Mouse (Mus musculus) midbrain, embryonic 12.5 days (tissue): Measurements from ENCODE around the gene Npffr2. TPM values are rescaled to one million over a fixed set of nuclear protein-coding genes. Genes with fewer than 3 reads are reported as not detected.

Experiments
- ATAC-seq: fragments of 200-750 bp; cut with Nextera tagmentation; 2 replicates; pipeline ENCODE4 v1.8.0; 2017; ENCODE audit warnings: low read depth, moderate TSS enrichment, moderate library complexity; ENCODE audit not compliant: low FRiP score
- H3K27ac ChIP-seq: fragments of 300-500 bp; sonication (generic); replicated peaks from 2 replicates; pipeline ENCODE4 v1.5.1; 2016; ENCODE audit warnings: mild to moderate bottlenecking
- H3K27me3 ChIP-seq: fragments of 300-500 bp; sonication (generic); 2 replicates; pipeline ENCODE4 v1.6.1; 2016; ENCODE audit warnings: mild to moderate bottlenecking
- H3K36me3 ChIP-seq: fragments of 300-500 bp; sonication (generic); 2 replicates; pipeline ENCODE4 v1.6.1; 2016
- H3K4me1 ChIP-seq: fragments of 300-500 bp; sonication (generic); 2 replicates; pipeline ENCODE4 v1.6.1; 2016
- H3K4me2 ChIP-seq: fragments of 300-500 bp; sonication (generic); replicated peaks from 2 replicates; pipeline ENCODE4 v1.6.1; 2016; ENCODE audit warnings: mild to moderate bottlenecking, moderate library complexity
- H3K4me3 ChIP-seq: fragments of 300-500 bp; sonication (generic); 2 replicates; pipeline ENCODE4 v1.5.1; 2016; ENCODE audit warnings: mild to moderate bottlenecking
- H3K9ac ChIP-seq: fragments of 300-500 bp; sonication (generic); replicated peaks from 2 replicates; pipeline ENCODE4 v1.6.1; 2016; ENCODE audit warnings: mild to moderate bottlenecking, moderate library complexity
- H3K9me3 ChIP-seq: fragments of 300-500 bp; sonication (generic); 2 replicates; pipeline ENCODE4 v1.6.1; 2016; ENCODE audit warnings: mild to moderate bottlenecking
- WGBS: fragments of 180-500 bp; shearing (Covaris S2); methylation state at CpG from one replicate; pipeline ENCODE4 v1.1.7; 2016; 5-methylcytosine and 5-hydroxymethylcytosine counted together
- polyA plus RNA-seq: library from polyadenylated mRNA; unstranded; fragments of >200 nt; fragmentation: Nextera tagmentation; extraction: Ambion mirVana; gene quantifications from 2 replicates; pipeline ENCODE4 v1.2.1, GENCODE M21; 2016

Npffr2 gene
- polyA plus RNA-seq, 1 experiment from 2014 or later, result 0.14 TPM

GRCm38 (mm10) chr5:89578678-89579077, 51.4 kb downstream of the Npffr2 start:
- no peak overlapping the region for H3K9ac ChIP-seq
- 81% methylated on average over 1 of the region's 1 CpGs for WGBS
- ATAC-seq, result no peak

GRCm38 (mm10) chr5:89579181-89579580, 52.0 kb downstream of the Npffr2 start:
- Histone ChIP-seq H3K4me2 (no peak overlapping the region), H3K27me3 (no peaks in the 10 kb centered on the region), H3K36me3 (no peaks in the 10 kb centered on the region), H3K4me1 (no peaks in the 10 kb centered on the region), H3K9me3 (no peaks in the 10 kb centered on the region), H3K9ac (no peak overlapping the region), H3K27ac (no peak overlapping the region), H3K4me3 (no peak overlapping the region)
- 92% methylated on average over 1 of the region's 1 CpGs for WGBS
- ATAC-seq, result peak; percentile 73

More at GRCm38 (mm10) chr5:89578678-89579077, 51.4 kb downstream of the Npffr2 start:
- no peak overlapping the region for H3K4me3 ChIP-seq
- H3K27me3 ChIP-seq, result no peaks in the 10 kb centered on the region
- H3K9me3 ChIP-seq, result no peaks in the 10 kb centered on the region
- H3K4me1 ChIP-seq, result no peaks in the 10 kb centered on the region
- no peak overlapping the region for H3K27ac ChIP-seq
- no peaks in the 10 kb centered on the region for H3K36me3 ChIP-seq
- H3K4me2 ChIP-seq, result no peak overlapping the region

- Histone ChIP-seq H3K4me1 (no peaks in the 10 kb centered on the region), H3K27me3 (no peaks in the 10 kb centered on the region), H3K4me3 (no peak overlapping the region), H3K27ac (no peak overlapping the region), H3K36me3 (no peaks in the 10 kb centered on the region), H3K9me3 (no peaks in the 10 kb centered on the region), H3K4me2 (no peak overlapping the region), H3K9ac (no peak overlapping the region)
- peak; percentile 42; the same call in 1 of the 2 replicates for ATAC-seq
- WGBS, result 44% methylated on average over 1 of the region's 1 CpGs
These were observed 53.9 kb downstream of the Npffr2 start for GRCm38 (mm10) chr5:89581143-89581542.

GRCm38 (mm10) chr5:89581742-89582366, 54.6 kb downstream of the Npffr2 start:
- Histone ChIP-seq H3K9me3 (no peaks in the 10 kb centered on the region), H3K4me2 (no peak overlapping the region), H3K27ac (no peak overlapping the region), H3K4me3 (no peak overlapping the region), H3K9ac (no peak overlapping the region), H3K36me3 (no peaks in the 10 kb centered on the region), H3K4me1 (no peaks in the 10 kb centered on the region), H3K27me3 (no peaks in the 10 kb centered on the region)
- WGBS, result 82% methylated on average over 5 of the region's 5 CpGs
- peak; percentile 74 for ATAC-seq

GRCm38 (mm10) chr5:89585021-89585420, 57.8 kb downstream of the Npffr2 start:
- Histone ChIP-seq H3K4me1 (no peaks in the 10 kb centered on the region), H3K36me3 (no peaks in the 10 kb centered on the region), H3K9ac (no peak overlapping the region), H3K4me2 (no peak overlapping the region), H3K27ac (no peak overlapping the region), H3K4me3 (no peak overlapping the region), H3K27me3 (no peaks in the 10 kb centered on the region), H3K9me3 (no peaks in the 10 kb centered on the region)
- WGBS, result 89% methylated on average over 3 of the region's 3 CpGs
- ATAC-seq, result no peak

- Histone ChIP-seq H3K27ac (no peak overlapping the region), H3K9ac (no peak overlapping the region), H3K4me3 (no peak overlapping the region), H3K36me3 (no peaks in the 10 kb centered on the region), H3K9me3 (no peaks in the 10 kb centered on the region), H3K27me3 (no peaks in the 10 kb centered on the region), H3K4me1 (no peaks in the 10 kb centered on the region), H3K4me2 (no peak overlapping the region)
- no peak for ATAC-seq
- WGBS, result 75% methylated on average over 4 of the region's 4 CpGs
These were observed 65.1 kb downstream of the Npffr2 start for GRCm38 (mm10) chr5:89592301-89592700.

- Histone ChIP-seq H3K9me3 (0 out of 2 replicates have a peak, but pooled peaks cover 3% of the 10 kb centered on the region), H3K36me3 (no peaks in the 10 kb centered on the region), H3K4me3 (no peak overlapping the region), H3K27ac (no peak overlapping the region), H3K4me2 (no peak overlapping the region), H3K27me3 (no peaks in the 10 kb centered on the region), H3K4me1 (no peaks in the 10 kb centered on the region; the same call in 1 of the 2 replicates), H3K9ac (no peak overlapping the region)
- 42% methylated on average over 2 of the region's 2 CpGs for WGBS
- ATAC-seq, result no peak
These were observed 84.2 kb downstream of the Npffr2 start for GRCm38 (mm10) chr5:89611322-89612015.

- no peak for ATAC-seq
- Histone ChIP-seq H3K9me3 (0 out of 2 replicates have a peak, but pooled peaks cover 3% of the 10 kb centered on the region), H3K27ac (no peak overlapping the region), H3K4me1 (no peaks in the 10 kb centered on the region; the same call in 1 of the 2 replicates), H3K9ac (no peak overlapping the region), H3K36me3 (no peaks in the 10 kb centered on the region), H3K27me3 (no peaks in the 10 kb centered on the region), H3K4me2 (no peak overlapping the region), H3K4me3 (no peak overlapping the region)
- WGBS, result 63% methylated on average over 6 of the region's 6 CpGs
These were observed 85.0 kb downstream of the Npffr2 start for GRCm38 (mm10) chr5:89612262-89612661.

GRCm38 (mm10) chr5:89631599-89631998, 104.4 kb downstream of the Npffr2 start:
- Histone ChIP-seq H3K9ac (no peak overlapping the region), H3K4me2 (no peak overlapping the region), H3K27ac (no peak overlapping the region), H3K36me3 (no peaks in the 10 kb centered on the region), H3K4me3 (no peak overlapping the region), H3K4me1 (no peaks in the 10 kb centered on the region), H3K9me3 (no peaks in the 10 kb centered on the region), H3K27me3 (no peaks in the 10 kb centered on the region)
- ATAC-seq, result no peak
- 57% methylated on average over 1 of the region's 1 CpGs for WGBS

Other genes starting within 250 kb of the Npffr2 start
- 0.24 TPM in 1 of 2 replicates, not detected in the other for gene Gc, start 69.5 kb upstream of the Npffr2 start, polyA plus RNA-seq